Mouse (Mus musculus): ENCODE data around the gene Mapkapk2. TPM values are rescaled to one million over a fixed set of nuclear protein-coding genes. Genes with fewer than 3 reads are reported as not detected.
A peak's percentile ranks its signal among the peaks of the same experiment; 100 is the strongest.

Mapkapk2 gene
- total RNA-seq, 2 experiments from 2014 or later = 32.2 to 33.8 TPM

- DNase-seq (ENCODE audit: low spot score in 2 of 2) = peak in 1 of 2 experiments; percentile 84
These were observed 18.3 kb upstream of the Mapkapk2 start for GRCm38 (mm10) chr1:131115932-131116331.

GRCm38 (mm10) chr1:131112576-131112975 lies 14.9 kb upstream of the Mapkapk2 start:
- no peak for DNase-seq (ENCODE audit: low spot score in 2 of 2)

- no peak for DNase-seq (ENCODE audit: low spot score in 2 of 2)
These were observed 13.0 kb upstream of the Mapkapk2 start for GRCm38 (mm10) chr1:131110525-131111106.

- DNase-seq (ENCODE audit: low spot score in 2 of 2) = no peak
These were observed 10.1 kb upstream of the Mapkapk2 start for GRCm38 (mm10) chr1:131107575-131108308.

GRCm38 (mm10) chr1:131103776-131104424 lies 6.3 kb upstream of the Mapkapk2 start:
- DNase-seq (ENCODE audit: low spot score in 2 of 2) = no peak

GRCm38 (mm10) chr1:131100808-131101207 lies 3.2 kb upstream of the Mapkapk2 start:
- DNase-seq (ENCODE audit: low spot score in 2 of 2) = no peak

GRCm38 (mm10) chr1:131096803-131097699 lies 575 bp downstream of the Mapkapk2 start:
- DNase-seq (ENCODE audit: low spot score in 2 of 2) = no peak

GRCm38 (mm10) chr1:131096132-131096695 lies 1.4 kb downstream of the Mapkapk2 start:
- DNase-seq (ENCODE audit: low spot score in 2 of 2) = no peak

GRCm38 (mm10) chr1:131095574-131095973 lies 2.1 kb downstream of the Mapkapk2 start:
- DNase-seq (ENCODE audit: low spot score in 2 of 2) = peak; percentile 42 to 54

GRCm38 (mm10) chr1:131093889-131094288 lies 3.7 kb downstream of the Mapkapk2 start:
- DNase-seq (ENCODE audit: low spot score in 2 of 2) = no peak

GRCm38 (mm10) chr1:131092846-131093245 lies 4.8 kb downstream of the Mapkapk2 start:
- DNase-seq (ENCODE audit: low spot score in 2 of 2) = no peak

- no peak for DNase-seq (ENCODE audit: low spot score in 2 of 2)
These were observed 5.5 kb downstream of the Mapkapk2 start for GRCm38 (mm10) chr1:131092173-131092572.

GRCm38 (mm10) chr1:131091481-131091880 lies 6.1 kb downstream of the Mapkapk2 start:
- no peak for DNase-seq (ENCODE audit: low spot score in 2 of 2)

GRCm38 (mm10) chr1:131090877-131091276 lies 6.7 kb downstream of the Mapkapk2 start:
- DNase-seq (ENCODE audit: low spot score in 2 of 2) = no peak

- no peak for DNase-seq (ENCODE audit: low spot score in 2 of 2)
These were observed 7.4 kb downstream of the Mapkapk2 start for GRCm38 (mm10) chr1:131090261-131090660.

- DNase-seq (ENCODE audit: low spot score in 2 of 2) = no peak
These were observed 8.0 kb downstream of the Mapkapk2 start for GRCm38 (mm10) chr1:131089525-131090127.

GRCm38 (mm10) chr1:131088547-131088946 lies 9.1 kb downstream of the Mapkapk2 start:
- DNase-seq (ENCODE audit: low spot score in 2 of 2) = no peak

- DNase-seq (ENCODE audit: low spot score in 2 of 2) = no peak
These were observed 10.7 kb downstream of the Mapkapk2 start for GRCm38 (mm10) chr1:131086907-131087306.

- no peak for DNase-seq (ENCODE audit: low spot score in 2 of 2)
These were observed 11.5 kb downstream of the Mapkapk2 start for GRCm38 (mm10) chr1:131085957-131086739.

- no peak for DNase-seq (ENCODE audit: low spot score in 2 of 2)
These were observed 12.4 kb downstream of the Mapkapk2 start for GRCm38 (mm10) chr1:131085272-131085671.
